Mouse (Mus musculus) cerebellum, adult 9-11 months (tissue): ENCODE data around the gene Gpc5.

Source experiments
- DNase-seq: peaks from one replicate; pipeline ENCODE4 v3.0.0; 2022

Gene Gpc5

DNA sequence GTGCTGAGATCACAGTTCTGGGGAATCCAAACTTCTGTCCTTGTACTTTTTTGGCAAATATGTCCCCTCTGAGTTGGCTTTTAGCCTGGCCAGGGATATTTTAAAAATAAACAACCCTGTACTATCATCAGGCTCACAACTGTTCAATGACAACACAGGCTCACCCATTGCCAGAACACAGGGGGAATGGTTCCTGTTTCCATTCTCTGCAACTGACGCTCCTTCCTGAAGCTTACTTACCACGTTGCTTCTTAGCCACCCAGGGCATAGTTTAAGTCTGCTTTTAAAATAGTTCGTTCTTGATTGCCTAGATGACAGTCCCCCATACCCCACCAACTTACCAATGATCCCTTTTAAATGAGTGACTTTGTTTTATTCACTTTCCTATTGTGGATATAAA lies 299.8 kb downstream of the Gpc5 start:
- DNase-seq, result no peak

GRCm38 (mm10) chr14:115392894-115393524 lies 301.0 kb downstream of the Gpc5 start:
- DNase-seq, result no peak

GRCm38 (mm10) chr14:115406596-115406995 lies 314.6 kb downstream of the Gpc5 start:
- DNase-seq, result no peak

DNA sequence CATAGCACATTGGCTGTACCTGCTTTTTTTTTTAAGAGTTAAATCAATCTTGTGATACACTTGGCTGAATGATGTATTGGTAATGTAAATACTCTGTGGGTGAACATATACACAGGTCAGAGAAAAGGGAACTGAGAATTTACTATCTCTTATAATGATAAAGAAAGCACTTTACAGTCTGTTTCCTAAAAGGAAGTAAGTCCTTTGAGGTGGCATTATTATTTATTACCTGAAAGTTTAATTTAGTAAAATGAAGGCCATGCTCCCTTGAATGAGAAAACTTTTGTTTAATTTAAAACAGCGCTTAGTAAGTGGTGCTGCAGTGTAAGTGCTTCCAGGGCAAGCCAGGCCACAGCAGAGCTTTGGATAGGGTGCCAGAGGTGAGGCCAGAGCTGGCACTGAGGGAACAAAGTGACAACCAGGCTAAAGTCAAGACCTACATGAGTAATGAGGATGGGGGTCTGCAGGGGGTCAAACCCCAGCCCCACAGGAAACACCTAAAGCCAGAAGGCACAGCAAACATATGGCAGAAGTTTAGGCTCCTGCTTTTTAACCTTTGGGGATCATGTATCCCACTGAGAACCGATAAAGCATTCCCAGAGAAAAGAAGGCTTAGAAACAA lies 315.4 kb downstream of the Gpc5 start:
- DNase-seq, result no peak

DNA sequence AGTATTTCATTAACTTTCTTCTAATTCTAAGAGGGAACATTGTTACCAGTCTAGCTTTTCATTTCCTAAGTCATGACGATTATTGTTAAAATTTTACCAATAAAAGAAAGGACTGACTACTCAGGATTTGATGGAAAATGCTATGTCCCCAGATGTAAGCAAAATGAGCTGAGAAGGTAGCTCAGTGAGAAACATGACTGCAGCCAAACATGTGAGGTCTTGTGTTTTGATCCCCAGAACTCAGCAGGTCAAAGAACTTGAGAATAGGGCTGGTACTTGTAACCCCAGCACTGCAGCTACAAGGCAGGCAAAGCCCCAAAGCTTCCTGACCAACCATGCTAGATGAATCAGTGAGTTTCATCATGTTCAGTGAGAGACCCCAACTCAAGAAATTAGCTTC lies 318.9 kb downstream of the Gpc5 start:
- no peak for DNase-seq

- no peak for DNase-seq
Observed at GRCm38 (mm10) chr14:115411513-115412174, 319.6 kb downstream of the Gpc5 start.

DNA sequence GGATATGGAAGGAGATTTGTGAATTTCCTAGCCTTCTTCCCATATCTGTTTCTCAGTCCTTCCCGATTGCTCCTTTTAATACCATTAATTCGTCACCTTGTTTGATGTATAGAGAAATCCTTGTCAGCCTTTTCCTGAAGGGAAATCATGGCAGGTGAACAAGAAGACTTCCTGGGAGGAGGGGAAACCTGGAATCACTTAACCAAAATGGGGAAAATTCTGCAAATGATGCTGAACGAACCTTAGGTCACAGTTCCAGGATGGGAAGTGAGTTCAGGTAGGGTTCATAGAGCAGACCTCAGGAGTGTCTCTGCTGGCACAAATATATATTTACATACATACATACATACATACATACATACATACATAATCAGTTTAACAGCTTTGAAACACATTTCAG lies 320.8 kb downstream of the Gpc5 start:
- no peak for DNase-seq

DNA sequence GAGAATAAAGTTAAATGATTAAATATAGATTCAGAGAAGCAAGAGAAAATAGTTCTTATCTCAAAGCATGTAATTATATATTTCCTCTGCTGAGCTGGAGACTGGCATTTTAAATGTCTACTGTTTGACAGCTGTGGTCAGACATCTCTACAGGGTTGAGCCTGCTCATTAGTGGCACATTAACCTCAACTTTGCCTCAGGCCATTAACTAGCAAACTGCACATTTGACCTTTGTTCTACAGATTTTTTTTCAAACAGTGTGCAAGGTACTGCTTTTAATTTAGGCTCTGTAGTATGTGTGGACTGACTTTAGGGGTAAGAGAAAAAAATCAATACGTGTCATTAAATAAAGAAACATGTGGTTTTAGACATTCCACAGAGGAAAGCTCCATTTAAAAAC lies 321.4 kb downstream of the Gpc5 start:
- no peak for DNase-seq

DNA sequence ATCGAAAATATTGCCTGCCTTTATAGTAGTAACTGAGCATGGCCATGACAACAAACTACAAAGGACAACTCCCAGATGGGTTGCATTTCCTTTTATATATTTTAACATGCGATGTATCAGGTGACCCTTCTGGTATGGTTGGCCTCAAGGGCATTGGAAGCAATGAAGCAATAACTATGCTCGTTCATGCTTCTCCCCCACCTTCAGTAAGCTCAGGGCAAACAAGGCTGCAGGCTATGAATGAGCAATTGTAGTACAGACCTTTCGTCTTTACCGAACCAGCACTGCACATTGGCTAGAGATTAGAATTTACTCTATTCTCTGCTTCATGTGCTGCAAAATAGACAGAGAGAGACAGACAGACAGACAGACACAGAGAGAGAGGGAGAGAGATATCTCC lies 322.5 kb downstream of the Gpc5 start:
- no peak for DNase-seq

DNA sequence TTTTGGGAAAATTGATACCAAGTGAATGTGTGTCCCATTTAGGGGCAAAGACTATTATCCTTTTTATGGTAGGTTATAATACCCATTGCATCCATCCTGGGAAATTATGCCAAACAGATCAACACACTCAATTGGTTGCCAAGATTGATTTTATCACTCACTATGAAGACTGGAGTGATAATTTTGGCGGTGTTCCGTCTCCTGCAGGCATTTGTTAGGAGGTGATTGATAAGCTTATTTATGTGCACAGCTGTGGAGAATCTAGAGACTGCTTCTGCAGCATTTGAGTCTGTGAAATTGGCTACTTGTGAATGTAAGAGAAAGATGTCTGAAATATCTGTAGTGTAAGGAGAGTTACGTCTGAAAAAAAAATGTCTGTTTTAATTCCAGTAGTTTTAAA lies 340.0 kb downstream of the Gpc5 start:
- no peak for DNase-seq

DNA sequence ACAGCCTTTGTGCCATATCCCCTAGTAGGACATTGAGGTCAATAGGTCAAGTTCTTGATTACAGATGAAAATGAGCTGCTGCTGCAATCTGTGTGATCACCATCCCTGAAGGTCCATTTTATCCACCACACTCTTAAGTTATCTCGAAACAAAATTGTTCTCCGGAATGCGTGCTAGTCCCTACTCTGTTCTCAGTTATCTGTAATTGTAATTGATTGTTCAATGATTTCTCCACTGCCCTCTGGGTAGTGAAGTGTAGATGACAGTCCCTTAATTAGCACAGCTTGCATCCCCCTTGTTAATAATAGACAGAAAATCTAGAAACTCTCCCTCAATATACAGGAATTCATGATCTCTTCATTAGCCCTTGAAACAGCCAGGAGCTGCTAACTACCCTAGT lies 340.4 kb downstream of the Gpc5 start:
- DNase-seq, result no peak

GRCm38 (mm10) chr14:115436617-115437016 lies 344.6 kb downstream of the Gpc5 start:
- DNase-seq, result no peak

- no peak for DNase-seq
Observed at GRCm38 (mm10) chr14:115444789-115445770, 353.1 kb downstream of the Gpc5 start.

DNA sequence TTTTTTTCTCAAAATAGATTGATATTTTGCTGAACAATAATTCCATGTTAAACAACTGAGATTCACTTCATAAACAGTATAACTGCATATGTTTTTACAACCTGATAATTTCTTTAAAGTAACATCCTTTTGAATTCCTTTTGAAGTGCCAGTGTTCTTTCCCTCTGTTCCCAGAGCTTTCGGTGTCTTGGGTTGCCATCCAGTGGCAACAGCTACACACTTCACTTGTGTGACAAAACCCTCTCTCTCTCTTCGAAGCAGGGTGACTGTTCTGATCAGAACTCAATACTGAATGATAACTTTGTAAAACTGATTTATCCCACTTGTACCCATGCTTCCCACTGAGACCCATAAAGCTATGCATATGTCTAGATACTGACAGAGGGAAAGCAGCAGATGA lies 358.9 kb downstream of the Gpc5 start:
- DNase-seq, result no peak

DNA sequence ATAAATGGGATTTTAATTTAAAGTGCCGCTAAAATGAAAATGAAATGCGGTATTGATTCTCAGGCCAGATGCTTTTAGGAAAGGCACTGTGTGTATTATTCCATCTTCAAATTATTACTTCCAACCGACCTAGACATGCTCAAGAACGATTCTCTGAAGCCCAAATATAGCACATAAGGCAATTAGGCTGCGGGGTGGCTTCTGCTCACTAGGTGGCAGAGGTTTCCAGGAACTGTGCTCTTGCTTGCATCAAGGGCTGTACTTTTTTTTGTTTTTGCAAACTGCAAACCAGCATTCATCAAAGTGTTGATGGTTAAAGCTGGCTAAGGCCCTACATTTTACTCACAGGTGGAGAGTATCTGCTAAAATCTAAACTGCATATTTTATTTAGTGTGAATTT lies 375.9 kb downstream of the Gpc5 start:
- DNase-seq, result no peak

- no peak for DNase-seq
Observed at GRCm38 (mm10) chr14:115475234-115475633, 383.2 kb downstream of the Gpc5 start.

DNA sequence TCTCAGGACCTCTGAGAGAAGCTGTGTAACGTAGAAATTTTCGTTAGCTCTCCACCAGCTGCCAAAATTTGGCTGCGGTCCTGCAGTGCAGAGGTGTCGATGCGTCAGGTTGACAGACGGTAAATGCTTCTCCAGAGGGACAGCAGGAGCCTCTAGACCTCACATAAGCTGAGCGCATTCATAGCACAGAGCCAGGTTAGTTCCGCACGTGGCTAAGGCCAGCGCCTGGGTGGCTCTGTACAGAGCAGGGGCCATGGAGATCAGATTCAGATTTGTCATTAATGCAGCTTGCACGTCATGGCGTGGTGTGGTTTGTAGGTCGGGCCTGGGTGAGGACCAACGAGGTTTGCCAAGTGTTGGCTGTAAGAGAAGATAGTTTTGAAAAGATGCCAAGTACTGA lies 385.3 kb downstream of the Gpc5 start:
- DNase-seq, result no peak

GRCm38 (mm10) chr14:115485090-115485489 lies 393.1 kb downstream of the Gpc5 start:
- no peak for DNase-seq

GRCm38 (mm10) chr14:115500794-115501193 lies 408.8 kb downstream of the Gpc5 start:
- no peak for DNase-seq

GRCm38 (mm10) chr14:115546516-115547282 lies 454.7 kb downstream of the Gpc5 start:
- DNase-seq, result no peak

DNA sequence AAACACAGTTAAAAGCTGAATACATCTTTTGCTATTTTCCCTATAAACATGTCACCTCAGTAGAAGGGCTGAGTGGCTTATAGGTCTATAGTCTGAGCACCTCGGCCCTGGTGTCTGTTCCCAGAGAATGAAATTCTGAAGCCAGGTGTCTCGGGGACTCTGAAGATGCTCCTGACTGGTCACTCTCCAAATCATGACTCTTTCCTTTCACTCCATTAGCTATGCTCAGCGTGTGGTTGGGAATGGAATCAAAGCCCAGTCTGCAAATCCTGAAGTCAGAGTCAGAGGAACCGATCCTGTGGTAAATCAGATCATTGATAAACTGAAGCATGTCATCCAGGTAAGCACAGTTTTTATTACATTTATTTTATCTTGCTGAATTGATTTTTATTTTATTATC lies 460.0 kb downstream of the Gpc5 start:
- no peak for DNase-seq

GRCm38 (mm10) chr14:115580466-115581255 lies 488.6 kb downstream of the Gpc5 start:
- DNase-seq, result no peak
